Mouse (Mus musculus) neutrophil, adult 65 days (primary cell): Measurements from ENCODE around the gene Olfr1216. TPM values are rescaled to one million over a fixed set of nuclear protein-coding genes. Genes with fewer than 3 reads are reported as not detected.

Experiments used
- total RNA-seq: library from RNA; stranded (reverse); gene quantifications from 2 replicates; pipeline ENCODE4 v1.2.4, GENCODE M21; 2023

Olfr1216 gene
- not detected in 2 replicates for total RNA-seq

GRCm38 (mm10) chr2:89018240-89018639, at the start of gene Olfr1216:
TSS of gene Olfr1216 (minus strand) at chr2:89018340.

DNA sequence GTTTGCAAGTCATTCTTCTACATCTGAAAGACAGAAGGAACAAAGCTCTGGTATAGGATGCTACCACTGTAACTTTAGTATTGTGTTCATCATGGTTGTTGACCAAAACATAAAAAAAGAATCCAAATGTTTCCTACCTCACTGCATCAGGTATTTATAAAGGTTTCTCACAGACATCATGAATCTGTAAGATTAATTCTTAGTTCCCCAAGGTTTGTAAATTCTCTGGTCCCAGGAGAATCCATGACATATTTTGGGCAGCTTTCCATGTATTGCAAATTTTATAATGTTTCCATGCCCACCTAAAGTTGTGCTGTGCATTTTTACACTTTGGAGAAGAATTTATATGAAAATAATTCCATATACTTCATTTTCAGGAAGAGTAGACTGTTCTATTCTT, 42.9 kb upstream of the Olfr1216 start, which contains the start of gene Olfr1218:
Olfr1218 (minus strand) TSS at position 101 of the 400 bp plus-strand sequence.

DNA sequence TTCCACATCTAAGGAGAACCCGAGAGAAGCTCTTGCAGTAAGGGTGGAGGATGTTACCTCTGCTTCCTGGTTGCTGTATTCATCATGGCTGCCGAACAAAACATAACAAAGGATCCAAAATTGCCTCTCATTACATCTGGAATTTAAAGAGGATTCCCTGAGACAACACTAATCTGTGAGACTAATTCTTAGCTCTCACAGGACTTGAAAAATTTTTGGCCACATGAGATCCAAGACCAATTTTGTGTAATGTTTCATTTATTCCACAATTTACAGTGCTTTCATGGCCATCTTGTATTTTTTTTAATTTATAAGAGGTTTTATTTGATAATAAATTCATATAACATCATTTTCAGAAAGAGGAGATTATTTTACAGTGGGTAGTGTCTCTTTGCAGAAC, 13.8 kb upstream of the Olfr1216 start, which contains the start of gene Olfr1217:
Olfr1217 (minus strand) TSS at position 101 of the 400 bp plus-strand sequence.

DNA sequence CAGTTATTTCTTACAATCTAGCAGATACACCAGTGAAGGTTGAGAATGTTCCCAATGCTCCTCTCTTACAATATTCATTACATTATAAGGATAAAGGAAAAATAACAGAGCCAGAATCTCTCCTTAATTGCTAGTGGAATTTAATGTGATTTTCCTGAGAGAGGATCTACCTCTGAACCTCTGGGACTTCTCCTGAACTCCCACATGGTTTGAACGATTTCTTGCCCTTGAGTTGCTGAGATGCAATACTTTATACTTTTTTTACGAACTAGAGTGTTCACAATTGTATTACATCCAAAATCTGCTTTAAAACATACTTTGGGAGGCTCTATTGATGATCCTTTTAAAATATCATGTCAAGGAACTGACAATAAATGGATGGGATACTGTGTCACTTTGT, 11.3 kb downstream of the Olfr1216 start, which contains the start of gene Olfr1215:
Olfr1215 (minus strand) TSS at position 101 of the 400 bp plus-strand sequence.

GRCm38 (mm10) chr2:88992553-88992952, 25.6 kb downstream of the Olfr1216 start, which contains the start of gene Olfr1214:
TSS of gene Olfr1214 (minus strand) at chr2:88992653.

GRCm38 (mm10) chr2:88980181-88980580, 38.0 kb downstream of the Olfr1216 start, which contains the start of gene Gm13762:
TSS of gene Gm13762 (minus strand) at chr2:88980281.

Other genes with a start within 250 kb of the Olfr1216 start
- not detected in 2 replicates for gene Olfr1200, start 247.9 kb downstream of the Olfr1216 start, total RNA-seq
- not detected in 2 replicates for gene Olfr1201, start 225.3 kb downstream of the Olfr1216 start, total RNA-seq
- not detected in 2 replicates for gene Olfr1202, start 203.8 kb downstream of the Olfr1216 start, total RNA-seq
- not detected in 2 replicates for gene Olfr1205, start 188.6 kb downstream of the Olfr1216 start, total RNA-seq
- gene Olfr1204, start 169.0 kb downstream of the Olfr1216 start, total RNA-seq = not detected in 2 replicates
- not detected in 2 replicates for gene Olfr1206, start 155.1 kb downstream of the Olfr1216 start, total RNA-seq
- not detected in 2 replicates for gene Olfr1208, start 116.0 kb downstream of the Olfr1216 start, total RNA-seq
- gene Olfr1209, start 103.2 kb downstream of the Olfr1216 start, total RNA-seq = not detected in 2 replicates
- not detected in 2 replicates for gene Olfr1211, start 80.2 kb downstream of the Olfr1216 start, total RNA-seq
- not detected in 2 replicates for gene Olfr1212, start 64.4 kb downstream of the Olfr1216 start, total RNA-seq
- gene Gm13762, start 38.1 kb downstream of the Olfr1216 start, total RNA-seq = not detected in 2 replicates
- gene Olfr1214, start 25.7 kb downstream of the Olfr1216 start, total RNA-seq = not detected in 2 replicates
- gene Olfr1215, start 11.4 kb downstream of the Olfr1216 start, total RNA-seq = not detected in 2 replicates
- gene Olfr1217, start 13.7 kb upstream of the Olfr1216 start, total RNA-seq = not detected in 2 replicates
- not detected in 2 replicates for gene Olfr1218, start 42.8 kb upstream of the Olfr1216 start, total RNA-seq
- not detected in 2 replicates for gene Olfr1219, start 65.2 kb upstream of the Olfr1216 start, total RNA-seq
- not detected in 2 replicates for gene Olfr1220, start 88.5 kb upstream of the Olfr1216 start, total RNA-seq
- gene Olfr1221, start 98.9 kb upstream of the Olfr1216 start, total RNA-seq = not detected in 2 replicates
- not detected in 2 replicates for gene Olfr1222, start 114.7 kb upstream of the Olfr1216 start, total RNA-seq
- not detected in 2 replicates for gene Olfr1223, start 133.2 kb upstream of the Olfr1216 start, total RNA-seq
- gene Olfr1224-ps1, start 145.8 kb upstream of the Olfr1216 start, total RNA-seq = not detected in 2 replicates
- not detected in 2 replicates for gene Olfr1225, start 156.3 kb upstream of the Olfr1216 start, total RNA-seq
- gene Olfr1226, start 181.7 kb upstream of the Olfr1216 start, total RNA-seq = not detected in 2 replicates
- not detected in 2 replicates for gene Olfr1228, start 235.7 kb upstream of the Olfr1216 start, total RNA-seq